Mouse (Mus musculus) heart, embryonic 13.5 days (tissue): ENCODE measurements around the gene Rbfox1. TPM values are rescaled to one million over a fixed set of nuclear protein-coding genes. Genes with fewer than 3 reads are reported as not detected.

ENCODE experiments used
- ATAC-seq: fragments of 200-750 bp; cut with Nextera tagmentation; 2 replicates; pipeline ENCODE4 v1.8.0; 2017; ENCODE audit warnings: moderate TSS enrichment; ENCODE audit not compliant: insufficient number of reproducible peaks, low FRiP score, low TSS enrichment; ENCODE audit errors: extremely low read depth
- H3K27ac ChIP-seq: fragments of 300-500 bp; sonication (generic); replicated peaks from 2 replicates; pipeline ENCODE4 v1.5.1; 2015; ENCODE audit warnings: moderate library complexity, mild to moderate bottlenecking, inconsistent platforms
- H3K27me3 ChIP-seq: fragments of 300-500 bp; sonication (generic); replicated peaks from 2 replicates; pipeline ENCODE4 v1.6.1; 2015; ENCODE audit warnings: mild to moderate bottlenecking, inconsistent platforms
- H3K36me3 ChIP-seq: fragments of 300-500 bp; sonication (generic); 2 replicates; pipeline ENCODE4 v1.6.1; 2015; ENCODE audit warnings: mild to moderate bottlenecking, inconsistent platforms
- H3K4me1 ChIP-seq: fragments of 300-500 bp; sonication (generic); 2 replicates; pipeline ENCODE4 v1.6.1; 2015; ENCODE audit warnings: inconsistent platforms
- H3K4me2 ChIP-seq: fragments of 300-500 bp; sonication (generic); 2 replicates; pipeline ENCODE4 v1.6.1; 2015; ENCODE audit warnings: inconsistent platforms, mild to moderate bottlenecking, moderate library complexity
- H3K4me3 ChIP-seq: fragments of 300-500 bp; sonication (generic); 2 replicates; pipeline ENCODE4 v1.5.1; 2015; ENCODE audit warnings: moderate library complexity, mild to moderate bottlenecking, inconsistent platforms
- H3K9ac ChIP-seq: fragments of 300-500 bp; sonication (generic); 2 replicates; pipeline ENCODE4 v1.6.1; 2015; ENCODE audit warnings: inconsistent platforms, mild to moderate bottlenecking, moderate library complexity
- H3K9me3 ChIP-seq: fragments of 300-500 bp; sonication (generic); 2 replicates; pipeline ENCODE4 v1.6.1; 2016; ENCODE audit warnings: inconsistent platforms
- WGBS: fragments of 180-500 bp; shearing (Covaris S2); methylation state at CpG from one replicate; pipeline ENCODE4 v1.1.7; 2015; ENCODE audit warnings: mixed read lengths; 5-methylcytosine and 5-hydroxymethylcytosine counted together
- polyA plus RNA-seq: library from polyadenylated mRNA; unstranded; fragments of >200 nt; fragmentation: Nextera tagmentation; extraction: Ambion mirVana; gene quantifications from 2 replicates; pipeline ENCODE4 v1.2.1, GENCODE M21; 2015

Gene Rbfox1
- polyA plus RNA-seq, 1 experiment from 2014 or later, result 2.8 TPM

- no peak for ATAC-seq
- H3K4me3 ChIP-seq, result no peak overlapping the region
- H3K27me3 ChIP-seq, result no peaks in the 10 kb centered on the region
- H3K4me1 ChIP-seq, result no peaks in the 10 kb centered on the region
- 59% methylated on average over 3 of the region's 3 CpGs for WGBS
- H3K4me2 ChIP-seq, result no peak overlapping the region
- no peak overlapping the region for H3K9ac ChIP-seq
- no peak overlapping the region for H3K27ac ChIP-seq
- H3K36me3 ChIP-seq, result no peaks in the 10 kb centered on the region
- no peaks in the 10 kb centered on the region for H3K9me3 ChIP-seq
Observed at GRCm38 (mm10) chr16:6421623-6422145, 536.5 kb downstream of the Rbfox1 start.

GRCm38 (mm10) chr16:6423878-6424409 is 538.8 kb downstream of the Rbfox1 start:
- no peaks in the 10 kb centered on the region for H3K9me3 ChIP-seq
- no peak overlapping the region for H3K9ac ChIP-seq
- H3K27me3 ChIP-seq, result no peaks in the 10 kb centered on the region
- H3K4me1 ChIP-seq, result no peaks in the 10 kb centered on the region
- no peak overlapping the region for H3K27ac ChIP-seq
- H3K4me2 ChIP-seq, result no peak overlapping the region
- H3K4me3 ChIP-seq, result no peak overlapping the region
- ATAC-seq, result no peak
- H3K36me3 ChIP-seq, result no peaks in the 10 kb centered on the region
- 73% methylated on average over 4 of the region's 4 CpGs for WGBS

- H3K4me2 ChIP-seq, result no peak overlapping the region
- no peak overlapping the region for H3K27ac ChIP-seq
- no peak for ATAC-seq
- no peaks in the 10 kb centered on the region for H3K4me1 ChIP-seq
- H3K9me3 ChIP-seq, result no peaks in the 10 kb centered on the region
- H3K27me3 ChIP-seq, result no peaks in the 10 kb centered on the region
- WGBS, result 70% methylated on average over 2 of the region's 2 CpGs
- H3K36me3 ChIP-seq, result no peaks in the 10 kb centered on the region
- no peak overlapping the region for H3K4me3 ChIP-seq
- H3K9ac ChIP-seq, result no peak overlapping the region
Observed at GRCm38 (mm10) chr16:6424738-6425137, 539.6 kb downstream of the Rbfox1 start.

GRCm38 (mm10) chr16:6427292-6428281 is 542.4 kb downstream of the Rbfox1 start:
- no peak overlapping the region for H3K4me2 ChIP-seq
- H3K27ac ChIP-seq, result no peak overlapping the region
- H3K9ac ChIP-seq, result no peak overlapping the region
- H3K4me1 ChIP-seq, result no peaks in the 10 kb centered on the region
- no peaks in the 10 kb centered on the region for H3K36me3 ChIP-seq
- no peak overlapping the region for H3K4me3 ChIP-seq
- H3K27me3 ChIP-seq, result no peaks in the 10 kb centered on the region
- no peak for ATAC-seq
- H3K9me3 ChIP-seq, result no peaks in the 10 kb centered on the region
- WGBS, result 72% methylated on average over 12 of the region's 12 CpGs

GRCm38 (mm10) chr16:6430981-6431380 is 545.8 kb downstream of the Rbfox1 start:
- Histone ChIP-seq H3K27me3 (no peaks in the 10 kb centered on the region), H3K36me3 (no peaks in the 10 kb centered on the region), H3K27ac (no peak overlapping the region), H3K9me3 (no peaks in the 10 kb centered on the region), H3K4me2 (no peak overlapping the region), H3K4me3 (no peak overlapping the region), H3K9ac (no peak overlapping the region), H3K4me1 (no peaks in the 10 kb centered on the region)
- WGBS, result 72% methylated on average over 2 of the region's 2 CpGs
- no peak for ATAC-seq

- Histone ChIP-seq H3K27me3 (0 out of 2 replicates have a peak, but pooled peaks cover 10% of the 10 kb centered on the region), H3K9me3 (no peaks in the 10 kb centered on the region), H3K4me1 (no peaks in the 10 kb centered on the region), H3K27ac (no peak overlapping the region), H3K4me3 (no peak overlapping the region), H3K36me3 (no peaks in the 10 kb centered on the region), H3K9ac (no peak overlapping the region), H3K4me2 (no peak overlapping the region)
- 53% methylated on average over 2 of the region's 2 CpGs for WGBS
- ATAC-seq, result no peak
Observed at GRCm38 (mm10) chr16:6436445-6436844, 551.3 kb downstream of the Rbfox1 start.

- H3K36me3 ChIP-seq, result no peaks in the 10 kb centered on the region
- H3K27me3 ChIP-seq, result peaks cover 23% of the 10 kb centered on the region
- peak overlapping the region; percentile 12; the same call in 1 of the 2 replicates for H3K27ac ChIP-seq
- no peak overlapping the region for H3K9ac ChIP-seq
- ATAC-seq, result no peak
- H3K4me3 ChIP-seq, result peak overlapping the region; percentile 16; the same call in 1 of the 2 replicates
- H3K4me1 ChIP-seq, result peaks cover 14% of the 10 kb centered on the region
- H3K4me2 ChIP-seq, result peak overlapping the region; percentile 60
- 8% methylated on average over 5 of the region's 5 CpGs for WGBS
- H3K9me3 ChIP-seq, result no peaks in the 10 kb centered on the region
Observed at GRCm38 (mm10) chr16:6448250-6448649, 563.1 kb downstream of the Rbfox1 start.

GRCm38 (mm10) chr16:6455349-6455748 is 570.2 kb downstream of the Rbfox1 start:
- Histone ChIP-seq H3K4me3 (no peak overlapping the region), H3K9ac (no peak overlapping the region), H3K27ac (no peak overlapping the region), H3K4me1 (no peaks in the 10 kb centered on the region), H3K27me3 (peaks cover 31% of the 10 kb centered on the region), H3K4me2 (no peak overlapping the region), H3K36me3 (no peaks in the 10 kb centered on the region), H3K9me3 (no peaks in the 10 kb centered on the region)
- no peak for ATAC-seq
- WGBS, result 67% methylated on average over 3 of the region's 3 CpGs

GRCm38 (mm10) chr16:6479094-6479590 is 594.0 kb downstream of the Rbfox1 start:
- ATAC-seq, result no peak
- H3K9ac ChIP-seq, result no peak overlapping the region
- H3K9me3 ChIP-seq, result no peaks in the 10 kb centered on the region
- H3K27me3 ChIP-seq, result peaks cover 4% of the 10 kb centered on the region; the same call in 1 of the 2 replicates
- WGBS, result 32% methylated on average over 1 of the region's 1 CpGs
- H3K27ac ChIP-seq, result no peak overlapping the region
- no peak overlapping the region for H3K4me3 ChIP-seq
- H3K4me2 ChIP-seq, result no peak overlapping the region
- H3K36me3 ChIP-seq, result no peaks in the 10 kb centered on the region
- H3K4me1 ChIP-seq, result peaks cover 10% of the 10 kb centered on the region

- H3K4me2 ChIP-seq, result no peak overlapping the region
- H3K27ac ChIP-seq, result no peak overlapping the region
- H3K4me1 ChIP-seq, result peaks cover 10% of the 10 kb centered on the region
- no peak overlapping the region for H3K4me3 ChIP-seq
- no peak for ATAC-seq
- WGBS, result 27% methylated on average over 3 of the region's 3 CpGs
- H3K27me3 ChIP-seq, result peaks cover 4% of the 10 kb centered on the region; the same call in 1 of the 2 replicates
- H3K36me3 ChIP-seq, result no peaks in the 10 kb centered on the region
- H3K9me3 ChIP-seq, result no peaks in the 10 kb centered on the region
- no peak overlapping the region for H3K9ac ChIP-seq
Observed at GRCm38 (mm10) chr16:6479616-6480410, 594.7 kb downstream of the Rbfox1 start.

GRCm38 (mm10) chr16:6480411-6480728 is 595.2 kb downstream of the Rbfox1 start:
- H3K9me3 ChIP-seq, result no peaks in the 10 kb centered on the region
- H3K27ac ChIP-seq, result no peak overlapping the region
- no peaks in the 10 kb centered on the region for H3K36me3 ChIP-seq
- H3K4me1 ChIP-seq, result peaks cover 10% of the 10 kb centered on the region
- H3K9ac ChIP-seq, result no peak overlapping the region
- no peak for ATAC-seq
- no peak overlapping the region for H3K4me3 ChIP-seq
- WGBS, result 9% methylated on average over 5 of the region's 5 CpGs
- no peak overlapping the region for H3K4me2 ChIP-seq
- peaks cover 4% of the 10 kb centered on the region; the same call in 1 of the 2 replicates for H3K27me3 ChIP-seq
